Mouse (Mus musculus) neutrophil, adult 65 days (primary cell): ENCODE data around the gene Fer. TPM values are rescaled to one million over a fixed set of nuclear protein-coding genes. Genes with fewer than 3 reads are reported as not detected.

ENCODE experiments used
- total RNA-seq: library from RNA; stranded (reverse); gene quantifications from 2 replicates; pipeline ENCODE4 v1.2.4, GENCODE M21; 2023

The Fer gene
- total RNA-seq = 10.4 and 14.1 TPM in 2 replicates

DNA sequence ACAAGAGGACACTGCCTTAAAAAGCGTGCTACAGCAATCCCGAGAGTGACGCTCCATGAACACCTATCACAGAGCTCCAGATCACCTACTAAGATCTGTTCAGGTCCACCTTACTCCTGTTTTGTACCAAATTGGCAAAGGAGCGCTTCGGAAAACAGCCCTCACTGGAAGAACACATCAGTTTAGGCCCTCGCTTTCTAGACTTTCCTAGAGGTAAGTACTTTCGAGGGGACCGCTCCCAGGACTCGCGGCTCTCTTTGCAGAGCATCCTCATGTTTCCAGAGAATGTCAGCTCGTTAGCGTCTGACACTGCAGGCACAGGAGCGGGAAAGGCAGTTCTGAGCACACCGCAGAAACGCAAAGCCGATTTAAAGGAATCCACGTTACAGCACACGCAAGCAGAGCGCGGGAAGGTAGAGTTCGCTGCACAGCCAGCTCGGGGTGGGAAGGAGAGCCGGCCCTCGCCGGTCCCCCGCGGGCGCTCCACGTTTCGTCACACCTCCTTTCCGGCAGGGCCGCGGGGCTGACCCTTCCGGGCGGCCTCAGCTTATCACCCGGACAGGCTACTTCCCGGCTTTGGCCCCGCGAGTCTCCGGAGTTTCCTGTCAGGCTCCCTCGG is at the start of gene Fer:
TSS of gene Fer (plus strand) at position 51 of the 619 bp plus-strand sequence.

DNA sequence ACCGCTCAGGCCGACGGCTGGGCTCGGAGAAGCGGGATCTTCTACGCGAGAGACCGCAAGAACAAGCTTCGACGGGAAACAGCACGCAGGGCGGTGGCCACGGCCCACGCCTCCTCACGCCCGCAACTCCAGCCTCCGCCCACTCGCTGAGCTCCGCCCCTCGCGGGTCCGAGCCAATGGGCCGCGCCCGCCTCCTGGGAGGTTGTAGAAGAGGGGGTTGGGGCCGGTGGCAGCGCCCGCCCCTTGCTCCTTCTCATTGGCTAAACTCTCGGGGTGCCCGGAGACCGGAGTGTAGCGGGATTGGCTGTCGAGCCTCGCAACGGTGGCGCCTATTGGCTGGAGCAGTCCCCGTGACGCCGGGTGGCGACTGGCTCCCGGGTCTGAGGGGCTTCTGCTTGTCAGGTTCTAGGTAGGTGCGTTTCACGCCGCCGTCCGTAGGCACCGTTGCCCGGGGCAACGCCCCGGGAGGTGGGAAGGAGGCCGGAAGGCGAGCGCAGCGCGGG is 836 bp downstream of the Fer start, which contains the start of gene A930002H24Rik:
TSS of gene A930002H24Rik (minus strand) at position 145 of the 503 bp plus-strand sequence.

Other genes with a start within 250 kb of the Fer start
- gene A930002H24Rik, start 729 bp downstream of the Fer start, total RNA-seq = not detected in 2 replicates